Mouse (Mus musculus) liver, adult 2 months (tissue): ENCODE data around the gene Kcnab3. TPM values are rescaled to one million over a fixed set of nuclear protein-coding genes. Genes with fewer than 3 reads are reported as not detected.

Experiments used
- DNase-seq: peaks from one replicate; pipeline ENCODE4 v3.0.0-alpha.2; 2011; ENCODE audit warnings: low read depth, low spot score; ENCODE audit errors: extremely low read depth
- H3K27ac ChIP-seq: fragments of 200-500 bp; replicated peaks from 2 replicates; pipeline ENCODE4 v1.5.1; 2012; ENCODE audit warnings: low read depth, mild to moderate bottlenecking, control low read depth, inconsistent platforms, low read length; ENCODE audit not compliant: insufficient read depth
- H3K27me3 ChIP-seq: fragments of 200-500 bp; 2 replicates; pipeline ENCODE4 v1.6.1; 2012; ENCODE audit warnings: mild to moderate bottlenecking, moderate library complexity, low read length, inconsistent platforms; ENCODE audit not compliant: control insufficient read depth, insufficient read depth
- H3K36me3 ChIP-seq: fragments of 200-500 bp; 2 replicates; pipeline ENCODE4 v1.6.1; 2012; ENCODE audit warnings: low read length, inconsistent platforms; ENCODE audit not compliant: control insufficient read depth, insufficient read depth
- H3K4me1 ChIP-seq: fragments of 200-500 bp; 2 replicates; pipeline ENCODE4 v1.6.1; 2011; ENCODE audit warnings: low read length; ENCODE audit not compliant: control insufficient read depth, insufficient read depth
- H3K4me3 ChIP-seq: fragments of 200-500 bp; 2 replicates; pipeline ENCODE4 v1.5.1; 2011; ENCODE audit warnings: low read depth, mild to moderate bottlenecking, control low read depth, low read length, moderate library complexity; ENCODE audit not compliant: insufficient read depth
- H3K79me2 ChIP-seq: fragments of 200-500 bp; 2 replicates; pipeline ENCODE4 v1.6.1; 2012; ENCODE audit warnings: inconsistent platforms, mild to moderate bottlenecking, low read length, moderate library complexity; ENCODE audit not compliant: control insufficient read depth, insufficient read depth
- H3K9ac ChIP-seq: fragments of 200-500 bp; 2 replicates; pipeline ENCODE4 v1.6.1; 2012; ENCODE audit warnings: low read depth, mild to moderate bottlenecking, control low read depth, inconsistent platforms, low read length
- CTCF ChIP-seq: fragments of 200-500 bp; IDR thresholded peaks from 2 replicates; pipeline ENCODE4 v1.5.1; 2011; ENCODE audit warnings: low read depth, low read length, control low read depth
- POLR2A ChIP-seq: fragments of 200-500 bp; IDR thresholded peaks from 2 replicates; pipeline ENCODE4 v1.6.1; 2011; ENCODE audit warnings: low read length, control low read depth; ENCODE audit not compliant: insufficient read depth; ENCODE audit errors: extremely low read depth
- WGBS: fragments of 180-500 bp; shearing (Covaris S2); methylation state at CpG from one replicate; pipeline ENCODE4 v1.1.7; 2018; 5-methylcytosine and 5-hydroxymethylcytosine counted together
- polyA plus RNA-seq: library from polyadenylated mRNA; depleted of rRNA; stranded (reverse); fragments of >200 nt; gene quantifications from 2 replicates; pipeline ENCODE4 v1.2.3, GENCODE M21; 2012
- total RNA-seq: library from RNA; depleted of rRNA; stranded (reverse); fragments of >200 nt; gene quantifications from 2 replicates; pipeline ENCODE4 v1.2.3, GENCODE M21; 2014

Kcnab3 gene
- total and polyA plus RNA-seq, 2 experiments = 0.28 to 0.84 TPM

GRCm38 (mm10) chr11:69326408-69327156 lies 524 bp downstream of the Kcnab3 start:
- WGBS = 3% methylated on average over 45 of the region's 45 CpGs
- Histone ChIP-seq H3K79me2 (no peaks in the 10 kb centered on the region; the same call in 1 of the 2 replicates), H3K9ac (peak overlapping the region; percentile 79), H3K27ac (no peak overlapping the region), H3K27me3 (no peaks in the 10 kb centered on the region), H3K4me1 (peaks cover 7% of the 10 kb centered on the region), H3K36me3 (no peaks in the 10 kb centered on the region), H3K4me3 (peak overlapping the region; percentile 62)
- no peak for DNase-seq
- TF ChIP-seq CTCF (no peak), POLR2A (no peak)

GRCm38 (mm10) chr11:69327157-69327442 lies 1.0 kb downstream of the Kcnab3 start:
- TF ChIP-seq CTCF = no peak
- TF ChIP-seq POLR2A = no peak
- Histone ChIP-seq H3K79me2 (no peaks in the 10 kb centered on the region; the same call in 1 of the 2 replicates), H3K4me1 (peaks cover 7% of the 10 kb centered on the region), H3K4me3 (no peak overlapping the region), H3K36me3 (no peaks in the 10 kb centered on the region), H3K27ac (no peak overlapping the region), H3K27me3 (no peaks in the 10 kb centered on the region), H3K9ac (no peak overlapping the region)
- DNase-seq = no peak
- 52% methylated on average over 9 of the region's 9 CpGs for WGBS

GRCm38 (mm10) chr11:69327648-69328047 lies 1.6 kb downstream of the Kcnab3 start:
- no peaks in the 10 kb centered on the region for H3K36me3 ChIP-seq
- 74% methylated on average over 6 of the region's 6 CpGs for WGBS
- TF ChIP-seq POLR2A (no peak), CTCF (no peak)

GRCm38 (mm10) chr11:69328517-69328916 lies 2.5 kb downstream of the Kcnab3 start:
- no peaks in the 10 kb centered on the region for H3K27me3 ChIP-seq
- H3K4me1 ChIP-seq = peaks cover 4% of the 10 kb centered on the region; the same call in 1 of the 2 replicates
- 94% methylated on average over 6 of the region's 6 CpGs for WGBS
- no peak for DNase-seq
- no peak overlapping the region for H3K27ac ChIP-seq
- no peaks in the 10 kb centered on the region; the same call in 1 of the 2 replicates for H3K79me2 ChIP-seq
- no peaks in the 10 kb centered on the region for H3K36me3 ChIP-seq
- TF ChIP-seq POLR2A (no peak), CTCF (no peak)
- no peak overlapping the region for H3K9ac ChIP-seq
- no peak overlapping the region for H3K4me3 ChIP-seq

More at GRCm38 (mm10) chr11:69327648-69328047, 1.6 kb downstream of the Kcnab3 start:
- DNase-seq = no peak
- H3K79me2 ChIP-seq = no peaks in the 10 kb centered on the region; the same call in 1 of the 2 replicates
- H3K27ac ChIP-seq = no peak overlapping the region
- no peak overlapping the region for H3K9ac ChIP-seq
- H3K4me1 ChIP-seq = peaks cover 7% of the 10 kb centered on the region
- no peak overlapping the region for H3K4me3 ChIP-seq
- no peaks in the 10 kb centered on the region for H3K27me3 ChIP-seq

GRCm38 (mm10) chr11:69331152-69331551 lies 5.1 kb downstream of the Kcnab3 start:
- no peaks in the 10 kb centered on the region for H3K27me3 ChIP-seq

GRCm38 (mm10) chr11:69331929-69332405 lies 5.9 kb downstream of the Kcnab3 start:
- peak overlapping the region; percentile 58 for H3K9ac ChIP-seq
- WGBS = 2% methylated on average over 24 of the region's 24 CpGs
- H3K4me3 ChIP-seq = peak overlapping the region; percentile 45
- no peaks in the 10 kb centered on the region for H3K27me3 ChIP-seq
- H3K4me1 ChIP-seq = peaks cover 2% of the 10 kb centered on the region; the same call in 1 of the 2 replicates
- no peak for DNase-seq
- H3K36me3 ChIP-seq = no peaks in the 10 kb centered on the region
- TF ChIP-seq CTCF (no peak), POLR2A (no peak)
- H3K79me2 ChIP-seq = no peaks in the 10 kb centered on the region
- H3K27ac ChIP-seq = no peak overlapping the region

More at GRCm38 (mm10) chr11:69331152-69331551, 5.1 kb downstream of the Kcnab3 start:
- Histone ChIP-seq H3K9ac (no peak overlapping the region), H3K4me3 (no peak overlapping the region), H3K27ac (no peak overlapping the region), H3K4me1 (peaks cover 2% of the 10 kb centered on the region; the same call in 1 of the 2 replicates), H3K79me2 (no peaks in the 10 kb centered on the region), H3K36me3 (no peaks in the 10 kb centered on the region)
- WGBS = 98% methylated on average over 6 of the region's 6 CpGs
- TF ChIP-seq CTCF (no peak), POLR2A (no peak)
- no peak for DNase-seq
